Mouse (Mus musculus) neural tube, embryonic 12.5 days (tissue): ENCODE data around the gene Abhd16b. TPM values are rescaled to one million over a fixed set of nuclear protein-coding genes. Genes with fewer than 3 reads are reported as not detected.

ENCODE experiments used
- polyA plus RNA-seq: library from polyadenylated mRNA; unstranded; fragments of >200 nt; fragmentation: Nextera tagmentation; extraction: Ambion mirVana; gene quantifications from 2 replicates; pipeline ENCODE4 v1.2.1, GENCODE M21; 2016

Gene Abhd16b
- polyA plus RNA-seq, 1 experiment from 2014 or later, result 0.14 TPM

Other genes starting within 250 kb of the Abhd16b start
- gene Gmeb2, start 205.2 kb upstream of the Abhd16b start, polyA plus RNA-seq, result 20.6 and 21.4 TPM in 2 replicates
- 649 and 671 TPM in 2 replicates for gene Stmn3, start 178.7 kb upstream of the Abhd16b start, polyA plus RNA-seq
- gene Rtel1, start 173.5 kb upstream of the Abhd16b start, polyA plus RNA-seq, result 41.1 and 49.0 TPM in 2 replicates
- 69.8 and 74.4 TPM in 2 replicates for gene Zgpat, start 128.3 kb upstream of the Abhd16b start, polyA plus RNA-seq
- 79.6 and 82.7 TPM in 2 replicates for gene Arfrp1, start 127.8 kb upstream of the Abhd16b start, polyA plus RNA-seq
- gene Lime1, start 113.1 kb upstream of the Abhd16b start, polyA plus RNA-seq, result 36.8 and 41.8 TPM in 2 replicates
- 26.8 and 27.2 TPM in 2 replicates for gene Zbtb46, start 33.8 kb upstream of the Abhd16b start, polyA plus RNA-seq
- 127 and 130 TPM in 2 replicates for gene Tpd52l2, start 3.9 kb downstream of the Abhd16b start, polyA plus RNA-seq
- gene Dnajc5, start 27.3 kb downstream of the Abhd16b start, polyA plus RNA-seq, result 141 and 147 TPM in 2 replicates
- gene Uckl1, start 91.7 kb downstream of the Abhd16b start, polyA plus RNA-seq, result 59.9 and 65.9 TPM in 2 replicates
- gene Prpf6, start 98.7 kb downstream of the Abhd16b start, polyA plus RNA-seq, result 72.9 and 78.0 TPM in 2 replicates
- gene Zfp512b, start 99.6 kb downstream of the Abhd16b start, polyA plus RNA-seq, result 86.5 and 89.6 TPM in 2 replicates
- gene Samd10, start 106.0 kb downstream of the Abhd16b start, polyA plus RNA-seq, result 107 and 112 TPM in 2 replicates
- gene Gm29797, start 163.8 kb downstream of the Abhd16b start, polyA plus RNA-seq, result not detected in 2 replicates
- gene Sox18, start 178.4 kb downstream of the Abhd16b start, polyA plus RNA-seq, result 20.3 and 20.6 TPM in 2 replicates
- 27.3 and 30.0 TPM in 2 replicates for gene Tcea2, start 187.1 kb downstream of the Abhd16b start, polyA plus RNA-seq
- 44.0 and 44.8 TPM in 2 replicates for gene Rgs19, start 200.8 kb downstream of the Abhd16b start, polyA plus RNA-seq
- not detected in 2 replicates for gene Lkaaear1, start 205.2 kb downstream of the Abhd16b start, polyA plus RNA-seq
- gene Oprl1, start 221.8 kb downstream of the Abhd16b start, polyA plus RNA-seq, result 36.4 and 39.6 TPM in 2 replicates